Mouse (Mus musculus) midbrain, embryonic 14.5 days (tissue): Measurements from ENCODE around the gene Gm20388. TPM values are rescaled to one million over a fixed set of nuclear protein-coding genes. Genes with fewer than 3 reads are reported as not detected.

Source experiments
- ATAC-seq: fragments of 200-750 bp; cut with Nextera tagmentation; 2 replicates; pipeline ENCODE4 v1.8.0; 2017; ENCODE audit warnings: moderate number of reproducible peaks, moderate library complexity; ENCODE audit not compliant: low FRiP score, low TSS enrichment
- DNase-seq: peaks from one replicate; pipeline ENCODE4 v3.0.0-alpha.2; 2015
- H3K27ac ChIP-seq: fragments of 300-500 bp; sonication (generic); replicated peaks from 2 replicates; pipeline ENCODE4 v1.5.1; 2014; ENCODE audit warnings: mild to moderate bottlenecking, low read depth, low read length, moderate library complexity
- H3K27me3 ChIP-seq: fragments of 300-500 bp; sonication (generic); 2 replicates; pipeline ENCODE4 v1.6.1; 2014; ENCODE audit warnings: low read length, control low read depth, mixed read lengths; ENCODE audit not compliant: control insufficient read depth, insufficient read depth
- H3K36me3 ChIP-seq: fragments of 300-500 bp; sonication (generic); 2 replicates; pipeline ENCODE4 v1.6.1; 2014; ENCODE audit warnings: low read length, control low read depth; ENCODE audit not compliant: control insufficient read depth, insufficient read depth
- H3K4me1 ChIP-seq: fragments of 300-500 bp; sonication (generic); 2 replicates; pipeline ENCODE4 v1.6.1; 2014; ENCODE audit warnings: mild to moderate bottlenecking, antibody characterized with exemption, low read length, control low read depth; ENCODE audit not compliant: control insufficient read depth, insufficient read depth
- H3K4me2 ChIP-seq: fragments of 300-500 bp; sonication (generic); 2 replicates; pipeline ENCODE4 v1.6.1; 2014; ENCODE audit warnings: mild to moderate bottlenecking, low read length, moderate library complexity
- H3K4me3 ChIP-seq: fragments of 300-500 bp; sonication (generic); replicated peaks from 2 replicates; pipeline ENCODE4 v1.5.1; 2014; ENCODE audit warnings: low read depth, low read length
- H3K9ac ChIP-seq: fragments of 300-500 bp; sonication (generic); replicated peaks from 2 replicates; pipeline ENCODE4 v1.6.1; 2014; ENCODE audit warnings: mild to moderate bottlenecking, low read length, moderate library complexity
- H3K9me3 ChIP-seq: fragments of 300-500 bp; sonication (generic); 2 replicates; pipeline ENCODE4 v1.6.1; 2016; ENCODE audit warnings: low read length, control low read depth, mixed read lengths; ENCODE audit not compliant: control insufficient read depth
- WGBS: fragments of 180-500 bp; shearing (Covaris S2); extraction: QIAGEN DNeasy Blood & Tissue Kit; methylation state at CpG from one replicate; pipeline ENCODE4 v1.1.7; 2014; 5-methylcytosine and 5-hydroxymethylcytosine counted together
- polyA plus RNA-seq: library from polyadenylated mRNA; unstranded; fragments of >200 nt; fragmentation: Nextera tagmentation; extraction: Ambion mirVana; gene quantifications from 2 replicates; pipeline ENCODE4 v1.2.1, GENCODE M21; 2014

Gene Gm20388
- polyA plus RNA-seq, 1 experiment from 2014 or later = 4.1 TPM

DNA sequence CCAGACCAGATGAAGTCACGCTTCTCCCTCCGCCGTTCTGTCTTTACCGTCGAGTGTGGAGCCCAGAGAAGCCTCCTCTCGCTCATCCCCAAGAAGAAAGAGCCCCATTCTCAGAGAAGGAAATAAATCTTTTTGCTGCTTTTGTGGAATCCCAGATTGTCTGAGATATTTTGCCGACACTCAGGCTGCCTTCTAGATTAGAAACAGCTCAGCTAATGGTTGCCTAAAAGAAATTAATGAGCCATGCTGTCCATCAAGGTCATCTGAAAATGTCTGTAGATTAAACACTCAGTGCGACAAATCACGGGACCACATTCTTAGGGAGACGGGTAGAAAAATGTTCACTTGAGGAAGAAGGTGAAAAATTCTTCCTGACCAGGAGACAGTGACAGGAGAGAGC lies 1481.8 kb downstream of the Gm20388 start:
- 47% methylated on average over 10 of the region's 10 CpGs for WGBS
- Histone ChIP-seq H3K4me2 (no peak overlapping the region), H3K9me3 (no peaks in the 10 kb centered on the region), H3K9ac (no peak overlapping the region), H3K36me3 (no peaks in the 10 kb centered on the region), H3K4me1 (peaks cover 10% of the 10 kb centered on the region; the same call in 1 of the 2 replicates), H3K27me3 (peaks cover 37% of the 10 kb centered on the region), H3K4me3 (no peak overlapping the region), H3K27ac (no peak overlapping the region)
- ATAC-seq = no peak
- no peak for DNase-seq

DNA sequence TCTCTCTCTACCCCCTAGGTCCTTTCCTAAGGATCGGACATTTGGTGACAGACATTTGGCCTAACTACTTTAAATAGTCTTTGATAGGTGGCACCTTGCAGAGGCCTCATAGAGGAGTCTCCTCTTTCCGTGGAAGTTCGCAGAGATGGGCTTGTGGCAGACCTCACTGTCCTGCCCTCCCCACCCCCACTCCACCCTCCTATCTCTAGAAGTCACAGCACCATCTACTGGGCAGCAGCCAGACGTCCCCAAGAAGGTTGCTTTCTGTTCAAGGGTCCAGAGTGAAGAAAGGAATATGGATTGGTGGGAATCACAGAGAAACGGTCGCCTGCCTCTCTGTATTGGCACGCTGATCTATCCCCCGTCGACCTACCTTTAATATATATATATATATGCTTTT lies 1482.5 kb downstream of the Gm20388 start:
- peak; percentile 80 for DNase-seq
- H3K9ac ChIP-seq = no peak overlapping the region
- no peaks in the 10 kb centered on the region for H3K9me3 ChIP-seq
- H3K36me3 ChIP-seq = no peaks in the 10 kb centered on the region
- H3K4me1 ChIP-seq = peaks cover 10% of the 10 kb centered on the region; the same call in 1 of the 2 replicates
- no peak overlapping the region for H3K4me3 ChIP-seq
- ATAC-seq = no peak
- H3K27ac ChIP-seq = no peak overlapping the region
- peaks cover 40% of the 10 kb centered on the region for H3K27me3 ChIP-seq
- 17% methylated on average over 9 of the region's 9 CpGs for WGBS
- no peak overlapping the region for H3K4me2 ChIP-seq

- ATAC-seq (no peak), DNase-seq (no peak)
- H3K4me3 ChIP-seq = no peak overlapping the region
- no peak overlapping the region for H3K9ac ChIP-seq
- H3K4me2 ChIP-seq = no peak overlapping the region
- no peaks in the 10 kb centered on the region for H3K9me3 ChIP-seq
- H3K36me3 ChIP-seq = no peaks in the 10 kb centered on the region
- H3K27me3 ChIP-seq = peaks cover 43% of the 10 kb centered on the region
- no peak overlapping the region for H3K27ac ChIP-seq
- peaks cover 10% of the 10 kb centered on the region; the same call in 1 of the 2 replicates for H3K4me1 ChIP-seq
- WGBS = 66% methylated on average over 5 of the region's 5 CpGs
Measured at GRCm38 (mm10) chr8:121394686-121395085, 1484.0 kb downstream of the Gm20388 start.

DNA sequence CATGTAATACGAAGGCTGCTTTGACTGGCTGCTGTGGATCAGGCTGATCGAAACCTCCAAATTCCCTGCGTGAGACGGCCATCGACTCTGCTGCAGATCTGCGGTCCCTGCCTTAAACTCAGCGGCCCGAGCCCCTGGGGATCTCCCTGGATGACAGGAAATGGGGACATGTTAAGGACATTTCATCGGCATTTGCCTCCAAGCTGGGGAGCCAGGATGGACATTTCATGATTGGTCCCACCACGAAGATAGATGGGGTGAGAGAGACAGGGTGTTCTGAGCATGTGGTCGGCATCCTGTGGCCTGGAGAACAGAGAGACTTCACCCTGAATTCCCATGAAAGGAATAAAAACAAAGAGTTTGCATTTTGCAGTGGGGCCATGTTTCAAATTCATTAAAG lies 1484.7 kb downstream of the Gm20388 start:
- Histone ChIP-seq H3K9ac (no peak overlapping the region), H3K27ac (no peak overlapping the region), H3K36me3 (no peaks in the 10 kb centered on the region), H3K4me3 (no peak overlapping the region), H3K27me3 (peaks cover 41% of the 10 kb centered on the region), H3K4me1 (peaks cover 10% of the 10 kb centered on the region; the same call in 1 of the 2 replicates), H3K9me3 (no peaks in the 10 kb centered on the region), H3K4me2 (no peak overlapping the region)
- no peak for ATAC-seq
- DNase-seq = no peak
- 57% methylated on average over 11 of the region's 11 CpGs for WGBS

GRCm38 (mm10) chr8:121396151-121396550 lies 1485.5 kb downstream of the Gm20388 start:
- Histone ChIP-seq H3K27me3 (peaks cover 33% of the 10 kb centered on the region), H3K4me1 (peaks cover 10% of the 10 kb centered on the region; the same call in 1 of the 2 replicates), H3K4me2 (peak overlapping the region; percentile 11; the same call in 1 of the 2 replicates), H3K36me3 (no peaks in the 10 kb centered on the region), H3K9ac (no peak overlapping the region), H3K27ac (no peak overlapping the region), H3K4me3 (no peak overlapping the region), H3K9me3 (no peaks in the 10 kb centered on the region)
- peak; percentile 46 for DNase-seq
- no peak for ATAC-seq
- WGBS = 9% methylated on average over 11 of the region's 11 CpGs

DNA sequence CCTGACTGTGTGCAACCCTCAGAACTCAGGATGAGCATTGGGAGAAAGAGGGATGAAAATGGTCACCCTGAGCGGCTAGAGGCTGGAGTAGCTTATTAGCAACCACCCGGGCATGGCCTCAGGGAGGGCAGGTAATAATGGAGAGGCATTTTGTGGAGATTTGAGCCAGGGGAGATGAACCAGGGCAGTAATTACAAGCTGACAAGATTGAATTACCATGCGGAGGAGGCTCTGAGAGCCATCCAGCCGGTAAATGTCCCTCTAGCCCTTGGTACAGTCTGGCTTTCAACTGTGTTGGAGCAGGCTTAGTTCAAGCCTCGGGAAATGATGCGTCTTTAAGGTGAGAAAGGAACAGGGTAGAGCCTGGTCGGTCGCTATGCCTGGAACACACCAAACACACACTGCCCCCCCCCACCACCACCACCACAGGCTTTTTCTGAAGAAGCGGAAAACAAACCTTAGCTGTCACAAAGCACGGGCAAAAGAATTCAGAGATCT lies 1486.6 kb downstream of the Gm20388 start:
- H3K4me2 ChIP-seq = no peak overlapping the region
- H3K27me3 ChIP-seq = peaks cover 30% of the 10 kb centered on the region
- no peaks in the 10 kb centered on the region for H3K36me3 ChIP-seq
- 42% methylated on average over 10 of the region's 10 CpGs for WGBS
- DNase-seq = no peak
- H3K27ac ChIP-seq = no peak overlapping the region
- H3K4me3 ChIP-seq = no peak overlapping the region
- ATAC-seq = no peak
- H3K9me3 ChIP-seq = no peaks in the 10 kb centered on the region
- H3K9ac ChIP-seq = no peak overlapping the region
- peaks cover 10% of the 10 kb centered on the region; the same call in 1 of the 2 replicates for H3K4me1 ChIP-seq

GRCm38 (mm10) chr8:121398081-121398480 lies 1487.4 kb downstream of the Gm20388 start:
- peaks cover 10% of the 10 kb centered on the region; the same call in 1 of the 2 replicates for H3K4me1 ChIP-seq
- H3K27me3 ChIP-seq = peaks cover 21% of the 10 kb centered on the region
- H3K36me3 ChIP-seq = no peaks in the 10 kb centered on the region
- ATAC-seq = no peak
- H3K4me2 ChIP-seq = no peak overlapping the region
- WGBS = 73% methylated on average over 6 of the region's 6 CpGs
- DNase-seq = no peak
- no peak overlapping the region for H3K4me3 ChIP-seq
- no peak overlapping the region for H3K27ac ChIP-seq
- H3K9me3 ChIP-seq = no peaks in the 10 kb centered on the region
- no peak overlapping the region for H3K9ac ChIP-seq

DNA sequence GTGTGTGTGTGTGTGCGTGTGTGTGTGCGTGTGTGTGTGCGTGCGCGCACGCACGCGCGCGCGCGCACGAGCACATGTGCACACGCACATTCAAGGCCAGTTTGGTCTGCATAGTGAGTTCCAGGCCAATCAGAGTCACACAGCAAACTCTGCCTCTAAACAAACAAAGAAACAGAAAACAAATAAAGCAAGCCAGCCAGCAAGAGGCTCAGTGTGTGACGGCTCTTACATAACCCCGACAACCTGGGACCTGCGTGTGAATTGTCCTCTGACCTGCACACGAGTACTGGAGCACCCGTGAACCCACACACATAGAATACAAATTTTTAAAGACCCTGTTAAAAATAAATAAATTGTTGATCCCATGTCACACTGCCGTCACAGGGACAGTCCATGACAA lies 1488.1 kb downstream of the Gm20388 start:
- Histone ChIP-seq H3K4me1 (peaks cover 10% of the 10 kb centered on the region; the same call in 1 of the 2 replicates), H3K4me3 (no peak overlapping the region), H3K9ac (no peak overlapping the region), H3K9me3 (no peaks in the 10 kb centered on the region), H3K36me3 (no peaks in the 10 kb centered on the region), H3K27ac (no peak overlapping the region), H3K27me3 (peaks cover 17% of the 10 kb centered on the region; the same call in 1 of the 2 replicates), H3K4me2 (no peak overlapping the region)
- DNase-seq (no peak), ATAC-seq (no peak)
- WGBS = 91% methylated on average over 20 of the region's 20 CpGs

DNA sequence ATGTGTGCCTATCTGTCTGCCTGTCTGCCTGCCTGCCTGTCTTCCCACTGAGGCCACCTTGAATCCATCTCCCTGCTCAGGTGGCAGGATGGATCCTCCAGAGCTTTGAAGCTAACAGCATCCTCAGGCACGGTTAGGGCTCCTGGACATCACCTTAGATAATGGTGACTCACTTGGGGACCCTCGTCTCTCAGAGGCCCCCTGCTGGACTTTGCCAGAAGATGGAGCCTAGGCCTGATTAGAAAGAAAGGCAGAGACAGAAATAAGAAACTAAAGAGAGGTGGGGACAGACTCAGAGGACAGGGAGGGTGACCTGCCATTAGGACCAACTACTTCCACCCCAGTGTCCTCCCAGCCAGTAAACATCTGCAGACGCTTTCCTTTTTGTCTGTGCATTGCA lies 1488.5 kb downstream of the Gm20388 start:
- Histone ChIP-seq H3K27me3 (peaks cover 17% of the 10 kb centered on the region; the same call in 1 of the 2 replicates), H3K4me1 (peaks cover 10% of the 10 kb centered on the region; the same call in 1 of the 2 replicates), H3K9me3 (no peaks in the 10 kb centered on the region), H3K27ac (no peak overlapping the region), H3K4me2 (no peak overlapping the region), H3K36me3 (no peaks in the 10 kb centered on the region), H3K9ac (no peak overlapping the region), H3K4me3 (no peak overlapping the region)
- DNase-seq = no peak
- ATAC-seq = no peak
- 56% methylated on average over 3 of the region's 3 CpGs for WGBS
